Mouse (Mus musculus) megakaryocyte, embryonic 14.5 days (primary cell): ENCODE measurements around the gene Adm2.

Source experiments
- FLI1 ChIP-seq: IDR thresholded peaks from 2 replicates; pipeline ENCODE4 v1.6.1; 2012; ENCODE audit warnings: low read length, inconsistent platforms, mixed read lengths
- GATA1 ChIP-seq: IDR thresholded peaks from 3 replicates; pipeline ENCODE4 v1.6.1; 2012; ENCODE audit warnings: mixed read lengths, low read length, inconsistent platforms, borderline replicate concordance

- TF ChIP-seq GATA1 (no peak), FLI1 (no peak)
These were observed 11.8 kb downstream of the Adm2 start, which contains the start of gene Miox for GRCm38 (mm10) chr15:89334271-89334670.
